Mouse (Mus musculus): Measurements from ENCODE around the gene Fggy. TPM values are rescaled to one million over a fixed set of nuclear protein-coding genes. Genes with fewer than 3 reads are reported as not detected.

The Fggy gene
- polyA plus RNA-seq, 1 experiment from 2014 or later: 8.1 TPM

GRCm38 (mm10) chr4:95794651-95795050 lies 237.3 kb downstream of the Fggy start:
- no peak overlapping the region for H3K4me3 ChIP-seq
- 45% methylated on average over 6 of the region's 6 CpGs for WGBS
- ATAC-seq (ENCODE audit: borderline replicate concordance, extremely low read depth, low FRiP score, low TSS enrichment): no peak
- no peaks in the 10 kb centered on the region for H3K9me3 ChIP-seq
- no peak overlapping the region for H3K4me2 ChIP-seq
- H3K27me3 ChIP-seq: no peaks in the 10 kb centered on the region
- H3K27ac ChIP-seq: no peak overlapping the region
- no peak overlapping the region for H3K9ac ChIP-seq
- no peaks in the 10 kb centered on the region for H3K4me1 ChIP-seq
- H3K36me3 ChIP-seq: no peaks in the 10 kb centered on the region

GRCm38 (mm10) chr4:95795283-95795682 lies 238.0 kb downstream of the Fggy start:
- Histone ChIP-seq H3K4me1 (no peaks in the 10 kb centered on the region), H3K9ac (no peak overlapping the region), H3K9me3 (no peaks in the 10 kb centered on the region), H3K36me3 (no peaks in the 10 kb centered on the region), H3K27ac (no peak overlapping the region), H3K27me3 (no peaks in the 10 kb centered on the region), H3K4me2 (no peak overlapping the region), H3K4me3 (no peak overlapping the region)
- 45% methylated on average over 2 of the region's 2 CpGs for WGBS
- no peak for ATAC-seq (ENCODE audit: borderline replicate concordance, extremely low read depth, low FRiP score, low TSS enrichment)

GRCm38 (mm10) chr4:95819650-95820049 lies 262.3 kb downstream of the Fggy start:
- Histone ChIP-seq H3K4me3 (no peak overlapping the region), H3K4me2 (no peak overlapping the region), H3K36me3 (no peaks in the 10 kb centered on the region), H3K27ac (no peak overlapping the region), H3K4me1 (no peaks in the 10 kb centered on the region), H3K9me3 (no peaks in the 10 kb centered on the region), H3K27me3 (no peaks in the 10 kb centered on the region), H3K9ac (no peak overlapping the region)
- WGBS: 69% methylated on average over 2 of the region's 2 CpGs
- ATAC-seq (ENCODE audit: borderline replicate concordance, extremely low read depth, low FRiP score, low TSS enrichment): no peak

- Histone ChIP-seq H3K4me2 (no peak overlapping the region), H3K27me3 (no peaks in the 10 kb centered on the region), H3K27ac (peak overlapping the region; percentile 45; the same call in 1 of the 2 replicates), H3K36me3 (no peaks in the 10 kb centered on the region), H3K4me3 (no peak overlapping the region), H3K4me1 (no peaks in the 10 kb centered on the region), H3K9me3 (no peaks in the 10 kb centered on the region), H3K9ac (no peak overlapping the region)
- 60% methylated on average over 3 of the region's 3 CpGs for WGBS
- no peak for ATAC-seq (ENCODE audit: borderline replicate concordance, extremely low read depth, low FRiP score, low TSS enrichment)
These were observed 264.7 kb downstream of the Fggy start for GRCm38 (mm10) chr4:95821906-95822579.

- Histone ChIP-seq H3K4me1 (no peaks in the 10 kb centered on the region), H3K27me3 (no peaks in the 10 kb centered on the region), H3K9ac (no peak overlapping the region), H3K36me3 (no peaks in the 10 kb centered on the region), H3K4me2 (no peak overlapping the region), H3K4me3 (no peak overlapping the region), H3K27ac (no peak overlapping the region), H3K9me3 (no peaks in the 10 kb centered on the region)
- ATAC-seq (ENCODE audit: borderline replicate concordance, extremely low read depth, low FRiP score, low TSS enrichment): no peak
- 89% methylated on average over 4 of the region's 4 CpGs for WGBS
These were observed 270.9 kb downstream of the Fggy start for GRCm38 (mm10) chr4:95828164-95828563.

GRCm38 (mm10) chr4:95830320-95830719 lies 273.0 kb downstream of the Fggy start:
- no peak overlapping the region for H3K9ac ChIP-seq
- H3K36me3 ChIP-seq: no peaks in the 10 kb centered on the region
- 74% methylated on average over 2 of the region's 2 CpGs for WGBS
- H3K9me3 ChIP-seq: no peaks in the 10 kb centered on the region
- H3K27me3 ChIP-seq: no peaks in the 10 kb centered on the region
- H3K27ac ChIP-seq: no peak overlapping the region
- H3K4me1 ChIP-seq: no peaks in the 10 kb centered on the region
- H3K4me3 ChIP-seq: no peak overlapping the region
- ATAC-seq (ENCODE audit: borderline replicate concordance, extremely low read depth, low FRiP score, low TSS enrichment): no peak
- no peak overlapping the region for H3K4me2 ChIP-seq

- Histone ChIP-seq H3K27me3 (no peaks in the 10 kb centered on the region), H3K4me1 (no peaks in the 10 kb centered on the region), H3K9ac (no peak overlapping the region), H3K4me2 (no peak overlapping the region), H3K9me3 (no peaks in the 10 kb centered on the region), H3K36me3 (no peaks in the 10 kb centered on the region), H3K4me3 (no peak overlapping the region), H3K27ac (no peak overlapping the region)
- WGBS: 83% methylated on average over 1 of the region's 1 CpGs
- ATAC-seq (ENCODE audit: borderline replicate concordance, extremely low read depth, low FRiP score, low TSS enrichment): no peak
These were observed 282.6 kb downstream of the Fggy start for GRCm38 (mm10) chr4:95839860-95840259.

- no peaks in the 10 kb centered on the region for H3K9me3 ChIP-seq
- 82% methylated on average over 6 of the region's 6 CpGs for WGBS
These were observed 283.2 kb downstream of the Fggy start for GRCm38 (mm10) chr4:95840389-95841053.

GRCm38 (mm10) chr4:95845981-95846617 lies 288.8 kb downstream of the Fggy start:
- Histone ChIP-seq H3K27me3 (no peaks in the 10 kb centered on the region), H3K4me2 (no peak overlapping the region), H3K4me1 (peaks cover 34% of the 10 kb centered on the region), H3K4me3 (no peak overlapping the region), H3K9me3 (no peaks in the 10 kb centered on the region), H3K27ac (peak overlapping the region; percentile 84), H3K9ac (0 out of 2 replicates have a peak overlapping the region, but pooled peaks have one; percentile 0), H3K36me3 (no peaks in the 10 kb centered on the region)
- ATAC-seq (ENCODE audit: borderline replicate concordance, extremely low read depth, low FRiP score, low TSS enrichment): peak; percentile 68; the same call in 1 of the 2 replicates
- 17% methylated on average over 6 of the region's 6 CpGs for WGBS

More at GRCm38 (mm10) chr4:95840389-95841053, 283.2 kb downstream of the Fggy start:
- Histone ChIP-seq H3K27ac (no peak overlapping the region), H3K4me2 (no peak overlapping the region), H3K4me3 (no peak overlapping the region), H3K27me3 (no peaks in the 10 kb centered on the region), H3K4me1 (peaks cover 4% of the 10 kb centered on the region), H3K36me3 (no peaks in the 10 kb centered on the region), H3K9ac (no peak overlapping the region)
- ATAC-seq (ENCODE audit: borderline replicate concordance, extremely low read depth, low FRiP score, low TSS enrichment): no peak

- no peak for ATAC-seq (ENCODE audit: borderline replicate concordance, extremely low read depth, low FRiP score, low TSS enrichment)
These were observed 289.9 kb downstream of the Fggy start for GRCm38 (mm10) chr4:95847219-95847618.

GRCm38 (mm10) chr4:95847664-95848063 lies 290.4 kb downstream of the Fggy start:
- no peak overlapping the region; the same call in 1 of the 2 replicates for H3K27ac ChIP-seq
- no peaks in the 10 kb centered on the region for H3K36me3 ChIP-seq
- no peak for ATAC-seq (ENCODE audit: borderline replicate concordance, extremely low read depth, low FRiP score, low TSS enrichment)

More at GRCm38 (mm10) chr4:95847219-95847618, 289.9 kb downstream of the Fggy start:
- no peak overlapping the region for H3K9ac ChIP-seq
- peaks cover 34% of the 10 kb centered on the region for H3K4me1 ChIP-seq
- H3K4me3 ChIP-seq: no peak overlapping the region
- peak overlapping the region; percentile 84 for H3K27ac ChIP-seq
- no peaks in the 10 kb centered on the region for H3K36me3 ChIP-seq
- no peaks in the 10 kb centered on the region for H3K27me3 ChIP-seq
- H3K4me2 ChIP-seq: no peak overlapping the region
- no peaks in the 10 kb centered on the region for H3K9me3 ChIP-seq

GRCm38 (mm10) chr4:95849497-95849896 lies 292.2 kb downstream of the Fggy start:
- no peaks in the 10 kb centered on the region for H3K9me3 ChIP-seq
- no peak overlapping the region for H3K4me3 ChIP-seq
- no peak overlapping the region for H3K4me2 ChIP-seq
- peak overlapping the region; percentile 72 for H3K27ac ChIP-seq
- 44% methylated on average over 5 of the region's 5 CpGs for WGBS
- no peak overlapping the region for H3K9ac ChIP-seq
- peak; percentile 33; the same call in 1 of the 2 replicates for ATAC-seq (ENCODE audit: borderline replicate concordance, extremely low read depth, low FRiP score, low TSS enrichment)
- H3K36me3 ChIP-seq: no peaks in the 10 kb centered on the region
- peaks cover 34% of the 10 kb centered on the region for H3K4me1 ChIP-seq
- no peaks in the 10 kb centered on the region for H3K27me3 ChIP-seq

More at GRCm38 (mm10) chr4:95847664-95848063, 290.4 kb downstream of the Fggy start:
- Histone ChIP-seq H3K9me3 (no peaks in the 10 kb centered on the region), H3K9ac (no peak overlapping the region), H3K27me3 (no peaks in the 10 kb centered on the region), H3K4me1 (peaks cover 34% of the 10 kb centered on the region), H3K4me3 (no peak overlapping the region), H3K4me2 (no peak overlapping the region)
- WGBS: 75% methylated on average over 3 of the region's 3 CpGs

All from lung, embryonic 15.5 days (tissue).